Mouse (Mus musculus) kidney, postnatal 25 days (tissue): Measurements from ENCODE around the gene Lipc.
"Not testable (repeated sequence)": the region's sequence is repeated elsewhere in the genome, so short reads cannot be mapped to it uniquely, and the experiment has no call there.

Source experiments
- DNase-seq, 2 experiments: peaks; one replicate each; pipeline ENCODE4 v3.0.0; 2021; ENCODE audit warnings: mixed read lengths in 2 of 2

Lipc gene

DNA sequence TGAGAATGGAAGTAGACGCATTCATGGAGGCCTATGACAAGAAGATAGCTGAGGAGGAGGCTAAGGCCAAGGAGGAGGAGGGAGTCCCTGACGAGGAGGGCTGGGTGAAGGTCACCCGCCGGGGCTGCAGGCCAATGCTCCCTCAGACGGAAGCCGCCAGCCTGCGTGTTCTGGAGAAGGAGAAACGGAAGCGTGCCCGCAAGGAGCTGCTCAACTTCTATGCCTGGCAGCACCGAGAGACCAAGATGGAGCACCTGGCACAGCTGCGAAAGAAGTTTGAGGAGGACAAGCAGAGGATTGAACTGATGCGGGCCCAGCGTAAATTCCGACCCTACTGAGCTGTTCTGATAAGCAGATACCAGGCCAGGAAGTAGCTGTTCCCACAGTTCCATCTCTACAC, 98.9 kb downstream of the Lipc start:
- not testable (repeated sequence) for DNase-seq

DNA sequence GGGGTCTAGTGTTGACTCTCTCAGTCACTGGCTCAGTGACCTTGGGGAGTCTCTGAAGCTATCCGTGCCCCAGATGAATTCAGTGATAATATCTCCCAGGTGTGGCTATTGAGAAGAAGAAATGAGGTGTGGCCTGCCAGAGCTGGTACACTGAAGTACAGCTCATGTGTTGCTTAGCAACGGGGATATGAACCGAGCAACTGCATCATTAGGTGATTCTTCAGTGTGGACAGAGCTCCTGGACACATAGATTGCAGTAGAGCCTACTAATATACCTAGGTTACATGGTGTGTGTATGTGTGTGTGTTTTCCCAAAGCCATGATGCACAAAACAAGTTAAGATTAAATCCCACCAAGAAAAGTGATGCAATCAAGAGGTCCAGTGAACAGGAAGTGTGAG, 100.5 kb downstream of the Lipc start:
- DNase-seq = no peak

GRCm38 (mm10) chr9:70848135-70848770, 103.8 kb downstream of the Lipc start:
- no peak for DNase-seq

DNA sequence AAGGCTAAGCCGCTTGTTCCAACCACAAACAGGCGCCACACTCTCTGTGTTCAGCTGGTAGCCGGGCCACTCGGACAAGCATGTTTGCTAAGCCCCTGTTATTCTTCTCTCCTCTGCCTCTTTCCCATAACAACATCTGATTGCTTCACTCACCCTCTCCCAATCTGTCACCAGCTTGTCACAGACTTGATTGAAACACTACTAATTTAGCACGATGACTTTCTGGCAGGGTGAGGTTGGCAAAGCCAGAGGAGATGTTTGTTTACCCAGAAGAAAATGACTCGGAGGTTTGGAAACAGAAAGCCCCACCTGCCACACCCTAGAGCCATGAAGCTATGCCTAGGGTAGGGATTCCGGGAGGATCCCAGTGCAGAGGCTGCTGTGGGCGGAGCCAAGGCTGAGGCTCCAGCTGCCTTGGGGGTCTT, 104.4 kb downstream of the Lipc start:
- DNase-seq = no peak

DNA sequence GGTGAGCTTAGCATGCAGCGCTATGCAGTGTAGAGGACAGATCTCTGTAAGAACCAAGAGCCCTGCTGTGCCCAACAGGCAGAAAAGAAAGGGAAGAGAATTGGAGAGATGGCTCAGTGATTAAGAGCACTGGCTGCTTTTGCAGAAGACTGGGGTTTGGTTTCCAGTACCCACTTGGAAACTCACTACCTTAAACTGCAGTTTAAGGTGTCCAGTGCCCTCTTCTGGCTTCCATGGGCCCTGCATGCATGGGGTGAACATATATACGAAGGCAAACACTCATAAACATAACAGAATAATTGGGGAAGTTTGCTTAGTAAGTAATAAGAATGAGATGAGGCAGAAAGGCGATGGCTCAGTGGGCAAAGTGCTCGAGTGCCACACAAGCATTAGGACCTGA, 108.8 kb downstream of the Lipc start:
- no peak for DNase-seq

DNA sequence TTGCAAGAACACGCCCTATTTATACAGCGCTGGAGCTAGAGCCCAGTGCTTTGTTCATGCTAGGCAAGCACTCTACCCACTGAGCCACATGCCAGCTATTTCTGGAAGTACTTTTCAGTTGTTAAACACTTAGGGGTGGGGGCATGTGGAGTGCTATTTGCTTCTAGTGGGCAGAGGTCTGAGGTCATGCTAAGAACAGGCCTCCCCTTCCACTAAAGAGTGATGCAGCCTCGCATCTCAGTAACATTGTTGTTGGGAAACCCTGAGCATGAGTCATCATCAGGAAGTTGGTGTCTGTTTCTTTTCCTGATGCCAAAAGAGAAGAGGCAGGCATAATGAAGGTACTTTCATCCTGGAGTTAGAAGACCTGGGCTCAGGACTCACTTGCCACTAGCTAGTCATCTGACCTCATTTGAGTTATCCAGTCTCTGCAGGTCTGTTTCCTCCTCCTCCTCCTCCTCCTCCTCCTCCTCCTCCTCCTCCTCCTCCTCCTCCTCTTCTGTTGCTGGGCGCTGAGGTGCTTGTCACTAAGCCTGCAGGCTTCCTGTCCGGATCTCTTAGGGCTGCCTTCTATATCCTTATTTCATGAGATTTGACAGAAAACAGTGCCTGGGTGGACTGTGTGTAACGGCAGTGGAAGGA, 109.6 kb downstream of the Lipc start:
- peak in 1 of 2 experiments; percentile 38 for DNase-seq

GRCm38 (mm10) chr9:70841426-70842215, 110.4 kb downstream of the Lipc start:
- DNase-seq = no peak

GRCm38 (mm10) chr9:70840861-70841341, 111.1 kb downstream of the Lipc start:
- peak; percentile 21 to 57 for DNase-seq

DNA sequence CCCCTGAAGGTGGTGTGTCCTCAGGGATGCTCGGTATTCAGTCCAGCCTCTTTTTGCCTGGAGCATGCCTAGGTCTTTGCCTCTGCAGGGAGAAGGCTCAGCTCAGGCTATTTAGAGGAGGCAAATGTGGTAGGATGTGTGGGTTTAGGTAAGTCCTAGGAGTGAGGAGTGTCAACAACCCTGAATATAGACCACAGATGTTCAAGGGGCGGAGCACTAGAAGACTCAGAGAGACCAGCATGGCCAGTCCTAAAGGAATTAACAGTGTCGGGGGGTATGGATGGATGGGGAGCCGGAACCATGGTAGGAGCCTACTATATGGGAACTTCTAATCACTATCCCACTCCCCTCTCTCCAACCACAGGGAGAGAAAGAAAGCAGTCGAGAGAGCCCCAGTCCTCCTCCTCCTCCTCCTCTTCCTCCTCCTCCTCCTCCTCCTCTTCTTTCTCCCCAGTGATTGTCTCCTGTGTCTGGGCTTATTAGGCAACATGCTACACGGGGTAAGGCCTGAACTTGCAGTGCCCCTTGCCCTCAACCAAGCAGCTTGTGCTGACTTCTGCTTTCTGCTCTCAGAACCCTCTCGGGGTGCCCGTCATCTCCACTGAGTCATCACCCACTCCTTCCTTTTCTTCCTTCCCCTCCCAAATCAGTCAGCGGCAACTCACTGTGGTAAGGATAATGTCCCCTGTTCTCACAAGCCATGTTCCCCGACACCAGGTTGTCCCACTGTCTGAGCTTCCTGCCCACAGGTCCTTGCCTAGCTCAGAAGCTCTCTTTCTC, 113.7 kb downstream of the Lipc start:
- DNase-seq = no peak

- DNase-seq = peak; percentile 97
These were observed 117.3 kb downstream of the Lipc start for GRCm38 (mm10) chr9:70834730-70835154.

GRCm38 (mm10) chr9:70834217-70834616, 117.8 kb downstream of the Lipc start:
- DNase-seq = no peak

- DNase-seq = no peak
These were observed 118.7 kb downstream of the Lipc start for GRCm38 (mm10) chr9:70833111-70833908.

GRCm38 (mm10) chr9:70832231-70832630, 119.8 kb downstream of the Lipc start:
- no peak for DNase-seq

DNA sequence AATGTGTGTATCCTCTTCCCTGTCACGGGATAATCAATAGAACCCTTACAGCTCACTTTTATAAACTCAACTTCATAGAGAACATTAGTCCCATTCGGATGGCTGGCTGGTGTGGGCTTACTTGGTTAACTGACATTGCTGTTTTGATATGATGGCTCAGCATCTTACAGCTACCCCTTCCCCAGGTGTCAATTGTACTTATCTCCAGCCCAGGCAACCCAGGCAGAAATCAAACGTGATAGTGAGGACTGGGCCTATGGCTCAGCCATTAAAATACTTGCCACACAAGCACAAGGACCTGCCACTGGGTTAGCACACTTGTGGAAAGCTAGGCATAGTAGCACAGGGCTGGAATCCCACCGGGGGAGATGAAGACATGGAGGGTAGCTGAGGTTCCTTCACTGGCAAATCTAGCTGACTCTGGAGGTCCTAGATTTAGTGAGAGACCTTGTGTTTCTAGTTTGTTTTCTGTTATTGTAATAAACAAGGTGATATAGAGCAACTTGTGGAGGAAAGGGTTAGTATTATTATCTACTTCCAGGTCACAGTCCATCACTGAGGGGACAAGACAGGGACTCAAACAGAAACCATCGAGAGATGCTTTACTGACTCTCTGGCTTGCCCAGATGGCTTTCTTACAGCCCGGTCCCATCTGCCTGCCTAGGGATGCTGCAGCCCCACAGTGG, 121.0 kb downstream of the Lipc start:
- DNase-seq = no peak

DNA sequence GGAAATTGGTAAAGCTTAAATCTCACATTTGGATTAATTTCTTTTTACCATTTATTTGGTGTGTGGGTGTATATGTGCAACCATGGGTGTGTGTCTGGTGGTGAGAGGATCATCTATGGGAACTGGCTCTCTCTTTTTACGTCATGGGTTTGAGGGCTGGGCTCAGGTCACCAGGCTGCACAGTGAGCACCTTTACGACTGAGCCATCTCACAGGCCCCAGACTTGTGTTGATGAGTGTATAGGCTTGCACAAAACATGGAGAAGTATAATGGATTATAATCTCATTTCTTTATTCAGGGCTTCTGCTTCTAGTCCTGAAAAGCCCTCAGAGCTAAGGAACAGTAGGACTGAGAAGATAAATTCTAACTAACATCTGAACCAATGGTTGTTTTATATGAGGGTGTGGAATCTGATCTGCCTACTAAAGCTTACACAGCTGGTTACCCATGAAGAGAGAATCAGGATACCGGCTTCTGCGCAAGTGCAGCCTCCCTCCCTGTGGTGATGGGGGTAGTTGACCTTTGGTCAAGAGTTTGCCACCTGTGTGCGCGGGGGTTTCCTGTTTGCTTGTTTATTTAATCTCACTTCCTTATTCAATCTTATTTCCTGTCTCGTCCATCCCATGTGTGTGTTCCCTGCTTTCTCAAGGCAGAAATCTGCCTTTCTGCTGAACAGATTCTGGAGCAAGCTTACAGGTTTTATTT, 122.1 kb downstream of the Lipc start:
- DNase-seq = peak; percentile 63 to 84

GRCm38 (mm10) chr9:70827911-70828310, 124.1 kb downstream of the Lipc start:
- no peak for DNase-seq

DNA sequence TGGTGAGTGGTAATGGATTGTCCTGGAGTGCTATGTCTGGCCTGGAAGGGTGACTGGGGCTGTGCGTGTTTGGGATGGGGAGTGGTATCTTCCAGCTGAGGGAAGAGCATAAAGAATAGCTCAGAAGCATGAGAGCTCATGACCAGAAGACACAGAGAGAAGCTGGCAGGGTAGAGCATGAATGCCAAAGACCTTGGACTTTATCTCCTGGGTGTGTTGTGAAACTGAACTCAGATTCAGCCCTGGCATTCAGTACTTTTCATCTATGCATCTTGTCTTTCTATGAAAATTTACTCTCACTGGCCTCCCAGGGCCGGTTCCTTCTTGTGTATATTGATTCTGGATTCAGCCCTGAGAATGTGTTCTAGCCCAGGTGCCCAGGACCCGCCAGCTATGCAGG, 127.9 kb downstream of the Lipc start:
- no peak for DNase-seq

DNA sequence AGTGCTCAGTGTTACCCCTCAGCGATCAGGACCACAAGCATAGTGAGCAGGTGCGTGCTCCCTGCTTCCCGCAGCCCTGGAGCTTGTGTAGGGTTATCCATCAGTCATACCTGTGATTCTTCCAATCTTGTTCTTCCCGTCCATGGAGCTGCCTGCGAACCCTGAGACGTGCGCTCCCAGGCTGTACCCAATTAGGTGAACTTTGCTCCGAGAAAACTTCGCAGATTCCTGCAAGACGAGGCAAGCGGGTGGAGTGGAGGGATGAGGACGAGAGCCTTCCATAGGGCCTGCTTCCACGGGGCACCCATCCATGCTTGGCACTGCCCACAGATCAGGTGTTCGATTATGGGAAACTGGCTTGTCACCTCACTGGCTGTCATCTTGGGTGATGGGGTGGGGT, 133.3 kb downstream of the Lipc start:
- no peak for DNase-seq

DNA sequence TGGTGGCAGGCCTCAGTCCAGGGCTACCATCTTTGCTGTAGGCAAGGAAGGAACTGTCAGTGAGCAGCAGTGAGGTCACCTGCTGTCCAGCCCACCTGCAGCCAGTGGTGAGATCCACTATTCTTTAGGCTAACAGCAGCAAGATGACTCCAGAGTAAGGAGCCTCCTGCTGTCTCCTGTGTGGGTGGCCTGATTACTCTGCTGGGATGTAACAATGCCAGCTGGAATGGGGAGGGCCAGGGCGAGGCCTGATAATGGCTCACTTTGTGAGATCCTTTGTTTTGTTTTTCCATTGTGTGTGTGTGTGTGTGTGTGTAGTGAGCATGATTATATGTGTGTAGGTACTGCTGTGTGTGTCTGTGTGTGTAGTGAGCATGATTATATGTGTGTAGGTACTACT, 134.6 kb downstream of the Lipc start:
- DNase-seq = no peak

- DNase-seq = no peak
These were observed 135.2 kb downstream of the Lipc start for GRCm38 (mm10) chr9:70816701-70817305.
